Mouse (Mus musculus) cerebellum, adult 9-11 months (tissue): ENCODE results near the gene Dvl1.

Experiments used
- DNase-seq: peaks from one replicate; pipeline ENCODE4 v3.0.0; 2022

Gene Dvl1

GRCm38 (mm10) chr4:155840076-155841002, 6.9 kb upstream of the Dvl1 start:
- DNase-seq, result peak; percentile 60

GRCm38 (mm10) chr4:155841003-155841454, 6.2 kb upstream of the Dvl1 start:
- DNase-seq, result peak; percentile 61

GRCm38 (mm10) chr4:155841651-155842270, 5.4 kb upstream of the Dvl1 start:
- DNase-seq, result peak; percentile 67

- DNase-seq, result no peak
Observed at GRCm38 (mm10) chr4:155843231-155843630, 4.0 kb upstream of the Dvl1 start.

- peak; percentile 77 for DNase-seq
Observed at GRCm38 (mm10) chr4:155847591-155848352, 570 bp downstream of the Dvl1 start.

GRCm38 (mm10) chr4:155848434-155849095, 1.4 kb downstream of the Dvl1 start:
- DNase-seq, result peak; percentile 50

GRCm38 (mm10) chr4:155849391-155849790, 2.2 kb downstream of the Dvl1 start:
- no peak for DNase-seq

GRCm38 (mm10) chr4:155849792-155850451, 2.7 kb downstream of the Dvl1 start:
- peak; percentile 28 for DNase-seq

GRCm38 (mm10) chr4:155851368-155851767, 4.2 kb downstream of the Dvl1 start:
- peak; percentile 21 for DNase-seq

- peak; percentile 76 for DNase-seq
Observed at GRCm38 (mm10) chr4:155851951-155852411, 4.8 kb downstream of the Dvl1 start.

GRCm38 (mm10) chr4:155853421-155853820, 6.2 kb downstream of the Dvl1 start:
- no peak for DNase-seq

GRCm38 (mm10) chr4:155854991-155855390, 7.8 kb downstream of the Dvl1 start:
- DNase-seq, result peak; percentile 34

GRCm38 (mm10) chr4:155856071-155856470, 8.9 kb downstream of the Dvl1 start:
- DNase-seq, result peak; percentile 61

- peak; percentile 3 for DNase-seq
Observed at GRCm38 (mm10) chr4:155856881-155857280, 9.7 kb downstream of the Dvl1 start.

GRCm38 (mm10) chr4:155859318-155859717, 12.1 kb downstream of the Dvl1 start:
- peak; percentile 13 for DNase-seq

GRCm38 (mm10) chr4:155861787-155862186, 14.6 kb downstream of the Dvl1 start:
- peak; percentile 7 for DNase-seq

GRCm38 (mm10) chr4:155863001-155863400, 15.8 kb downstream of the Dvl1 start, which contains the start of gene Tas1r3:
Tas1r3 (minus strand) TSS chr4:155863362.
- DNase-seq, result peak; percentile 14

- no peak for DNase-seq
Observed at GRCm38 (mm10) chr4:155868614-155869298, 21.6 kb downstream of the Dvl1 start.

GRCm38 (mm10) chr4:155869317-155870033, 22.3 kb downstream of the Dvl1 start, which contains the start of the genes Cptp and Ints11:
Cptp (minus strand) TSS chr4:155869440.
Ints11 (plus strand) TSS chr4:155869546.
- peak; percentile 97 for DNase-seq

- DNase-seq, result no peak
Observed at GRCm38 (mm10) chr4:155871404-155871803, 24.2 kb downstream of the Dvl1 start.
